Mouse (Mus musculus) C2C12 (cell line): ENCODE results near the gene 2200002J24Rik. TPM values are rescaled to one million over a fixed set of nuclear protein-coding genes. Genes with fewer than 3 reads are reported as not detected.

Source experiments
- H3K27me3 ChIP-seq: one replicate; pipeline ENCODE4 v1.6.1; 2011; ENCODE audit not compliant: control insufficient read depth, insufficient read depth, insufficient read length
- H3K36me3 ChIP-seq: one replicate; pipeline ENCODE4 v1.6.1; 2011; ENCODE audit not compliant: control insufficient read depth, insufficient read depth
- H3K4me3 ChIP-seq: one replicate; pipeline ENCODE4 v1.5.1; 2011; ENCODE audit warnings: mild to moderate bottlenecking, control low read depth; ENCODE audit not compliant: poor library complexity, insufficient read depth, severe bottlenecking
- H3K79me2 ChIP-seq: one replicate; pipeline ENCODE4 v1.6.1; 2011; ENCODE audit not compliant: control insufficient read depth, insufficient read depth
- H3K79me3 ChIP-seq: one replicate; pipeline ENCODE4 v1.6.1; 2011; ENCODE audit warnings: low read depth, control low read depth
- H3ac ChIP-seq: one replicate; pipeline ENCODE3; 2011; ENCODE audit warnings: low read depth; ENCODE audit not compliant: control insufficient read depth, insufficient read length
- CEBPB ChIP-seq: IDR thresholded peaks from one replicate; pipeline ENCODE4 v1.6.1; 2011; ENCODE audit warnings: low read depth, mild to moderate bottlenecking, control low read depth, moderate library complexity
- CTCF ChIP-seq: IDR thresholded peaks from one replicate; pipeline ENCODE4 v1.5.1; 2011; ENCODE audit not compliant: control insufficient read depth, insufficient read depth, insufficient read length
- FOSL1 ChIP-seq: IDR thresholded peaks from one replicate; pipeline ENCODE4 v1.8.0; 2011; ENCODE audit warnings: mild to moderate bottlenecking, low read length; ENCODE audit not compliant: poor library complexity, insufficient read depth, severe bottlenecking
- MAX ChIP-seq: IDR thresholded peaks from one replicate; pipeline ENCODE4 v1.6.1; 2011; ENCODE audit warnings: mild to moderate bottlenecking, control low read depth
- MYOD1 ChIP-seq: IDR thresholded peaks from one replicate; pipeline ENCODE4 v1.6.1; 2011; ENCODE audit warnings: low read depth; ENCODE audit not compliant: control insufficient read depth, insufficient read length
- MYOG ChIP-seq: IDR thresholded peaks from one replicate; pipeline ENCODE4 v1.6.1; 2011; ENCODE audit not compliant: control insufficient read depth, insufficient read length; ENCODE audit errors: extremely low read depth
- USF1 ChIP-seq: IDR thresholded peaks from one replicate; pipeline ENCODE4 v1.6.1; 2011; ENCODE audit warnings: low read depth, mild to moderate bottlenecking, control low read depth, moderate library complexity
- polyA plus RNA-seq: library from polyadenylated mRNA; unstranded; fragments of >200 nt; fragmentation: generic; extraction: Trizol; gene quantifications from one replicate; pipeline ENCODE4 v1.2.1, GENCODE M21; 2012; ENCODE audit warnings: missing spikeins

The 2200002J24Rik gene
- polyA plus RNA-seq, 1 experiment, result not detected

DNA sequence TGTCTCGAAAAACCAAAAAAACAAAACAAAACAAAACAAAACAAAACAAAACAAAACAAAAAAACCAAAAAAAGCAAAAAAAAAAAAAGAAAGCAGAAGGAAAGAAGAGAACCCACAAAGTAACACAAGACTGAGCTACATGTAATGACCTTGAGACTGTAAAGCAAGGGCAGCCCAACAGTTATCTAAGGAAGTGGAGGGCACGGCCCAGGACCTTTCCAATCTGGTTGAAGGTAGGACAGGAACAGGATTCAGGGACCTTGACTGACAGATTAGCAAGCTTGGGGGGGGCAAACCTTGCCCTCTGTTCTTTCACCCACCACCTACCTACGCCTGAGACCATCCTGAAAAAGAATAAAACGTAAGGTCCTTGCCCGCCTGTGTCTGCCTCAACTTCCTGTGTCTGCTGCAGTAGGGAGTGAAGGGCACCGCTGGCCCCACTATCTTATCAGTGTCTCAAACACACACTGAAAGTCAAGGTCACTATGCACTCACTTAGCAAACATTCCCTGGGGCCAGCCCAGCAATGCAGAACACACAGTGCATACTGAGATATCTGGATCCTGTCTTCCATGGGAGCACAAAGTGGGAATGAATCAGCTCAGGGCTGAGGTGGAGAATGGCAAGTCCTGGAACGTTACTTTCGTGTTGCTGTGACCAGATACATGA is 7.6 kb downstream of the 2200002J24Rik start:
- H3K79me3 ChIP-seq, result no peaks in the 10 kb centered on the region
- no peak for TF ChIP-seq FOSL1
- TF ChIP-seq USF1, result no peak
- no peak for TF ChIP-seq MYOG
- no peak for TF ChIP-seq MAX
- TF ChIP-seq MYOD1, result no peak
- no peak for TF ChIP-seq CEBPB
- no peak for TF ChIP-seq CTCF

DNA sequence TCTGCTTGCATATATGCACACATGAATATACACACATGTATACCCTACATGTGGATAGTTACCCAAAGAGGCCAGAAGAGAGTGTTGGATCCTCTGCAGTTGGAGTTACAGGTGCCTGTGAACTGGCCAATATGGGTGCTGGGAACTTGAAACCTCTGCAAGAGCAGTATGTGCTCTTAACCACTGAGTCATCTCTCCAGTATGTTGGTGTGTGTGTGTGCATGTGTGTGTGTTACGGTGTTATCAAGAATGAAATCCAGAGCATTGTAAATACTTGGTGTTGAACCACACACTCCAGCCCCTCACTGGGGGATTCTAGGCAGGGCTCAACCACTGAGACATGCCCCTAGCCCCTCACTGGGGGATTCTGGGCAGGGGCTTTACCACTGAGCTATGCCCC is 8.7 kb downstream of the 2200002J24Rik start:
- H3K79me3 ChIP-seq, result no peaks in the 10 kb centered on the region
- H3ac ChIP-seq, result no peak overlapping the region
- peaks cover 25% of the 10 kb centered on the region for H3K27me3 ChIP-seq
- TF ChIP-seq MAX (no peak), CTCF (no peak), FOSL1 (no peak), MYOG (no peak)
- H3K36me3 ChIP-seq, result no peaks in the 10 kb centered on the region
- no peaks in the 10 kb centered on the region for H3K79me2 ChIP-seq
- H3K4me3 ChIP-seq, result no peak overlapping the region

More for the DNA sequence above, 7.6 kb downstream of the 2200002J24Rik start:
- H3K4me3 ChIP-seq, result no peak overlapping the region
- H3K79me2 ChIP-seq, result no peaks in the 10 kb centered on the region
- H3K27me3 ChIP-seq, result peaks cover 21% of the 10 kb centered on the region
- no peak overlapping the region for H3ac ChIP-seq
- no peaks in the 10 kb centered on the region for H3K36me3 ChIP-seq

DNA sequence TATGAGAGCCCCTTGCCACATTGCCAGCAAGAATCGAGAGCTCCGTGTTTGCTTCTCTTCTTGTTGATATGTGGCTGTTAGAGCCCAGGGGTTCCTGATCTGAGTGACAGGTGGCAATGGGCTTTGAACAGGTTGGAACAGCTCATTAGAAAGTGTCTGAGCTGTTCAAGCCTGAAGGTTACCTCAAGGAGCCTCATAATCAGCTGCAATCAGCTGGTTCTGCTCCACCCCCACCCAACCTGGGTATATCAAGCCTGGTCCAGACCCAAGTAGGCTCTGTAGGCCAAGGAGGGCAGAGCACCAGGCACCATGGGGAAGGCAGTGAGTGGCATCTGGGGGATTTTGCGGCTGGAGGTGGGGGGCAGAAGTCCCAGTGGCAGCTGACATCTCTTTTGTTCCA is 13.2 kb downstream of the 2200002J24Rik start, which contains the start of gene Atp4a:
Gene Atp4a, plus strand, starts transcription at position 268 of the 400 bp plus-strand sequence.
- no peaks in the 10 kb centered on the region for H3K79me3 ChIP-seq
- no peaks in the 10 kb centered on the region for H3K79me2 ChIP-seq
- no peak within 1 kb of the TSS for H3K4me3 ChIP-seq
- H3ac ChIP-seq, result no peak within 1 kb of the TSS
- H3K36me3 ChIP-seq, result no peaks in the 10 kb centered on the region
- TF ChIP-seq MYOD1, result no peak
- no peak for TF ChIP-seq USF1
- no peak for TF ChIP-seq MYOG
- no peak for TF ChIP-seq MAX
- TF ChIP-seq CTCF, result no peak
- no peak for TF ChIP-seq CEBPB
- no peak for TF ChIP-seq FOSL1
- peaks cover 58% of the 10 kb centered on the region for H3K27me3 ChIP-seq

DNA sequence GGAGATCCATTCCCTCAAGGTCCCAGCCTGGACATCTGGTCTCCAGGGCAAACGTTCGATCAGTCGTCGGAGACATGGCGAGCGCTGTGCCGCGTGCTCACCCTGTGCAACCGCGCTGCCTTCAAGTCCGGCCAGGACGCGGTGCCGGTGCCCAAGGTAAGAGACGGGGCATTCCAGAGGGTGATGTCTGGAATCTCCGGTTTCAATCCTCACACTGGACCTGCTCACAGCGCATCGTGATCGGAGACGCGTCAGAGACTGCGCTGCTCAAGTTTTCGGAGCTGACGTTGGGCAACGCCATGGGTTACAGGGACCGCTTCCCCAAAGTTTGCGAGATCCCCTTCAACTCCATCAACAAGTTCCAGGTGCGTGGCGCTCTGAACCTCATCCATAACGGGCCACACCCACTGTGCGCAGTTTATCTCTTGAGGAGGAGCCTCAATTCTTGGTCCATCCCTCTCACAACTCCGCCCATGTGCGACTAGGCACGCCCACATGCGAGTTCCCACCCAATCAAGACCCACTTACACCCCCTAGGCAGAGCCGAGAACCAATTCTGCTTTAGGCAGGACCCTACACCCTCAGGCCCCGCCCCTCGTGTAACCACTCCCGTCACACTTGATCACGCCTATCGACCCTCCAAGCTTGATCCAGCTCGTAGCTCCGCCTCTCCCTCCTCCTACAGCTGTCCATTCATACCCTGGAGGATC is 18.4 kb downstream of the 2200002J24Rik start:
- H3K27me3 ChIP-seq, result peaks cover 72% of the 10 kb centered on the region
- H3K79me3 ChIP-seq, result no peaks in the 10 kb centered on the region
- no peaks in the 10 kb centered on the region for H3K36me3 ChIP-seq
- TF ChIP-seq CTCF (no peak), FOSL1 (no peak), CEBPB (no peak), USF1 (no peak), MYOD1 (no peak)
- no peak overlapping the region for H3ac ChIP-seq
- H3K4me3 ChIP-seq, result no peak overlapping the region
- H3K79me2 ChIP-seq, result no peaks in the 10 kb centered on the region

DNA sequence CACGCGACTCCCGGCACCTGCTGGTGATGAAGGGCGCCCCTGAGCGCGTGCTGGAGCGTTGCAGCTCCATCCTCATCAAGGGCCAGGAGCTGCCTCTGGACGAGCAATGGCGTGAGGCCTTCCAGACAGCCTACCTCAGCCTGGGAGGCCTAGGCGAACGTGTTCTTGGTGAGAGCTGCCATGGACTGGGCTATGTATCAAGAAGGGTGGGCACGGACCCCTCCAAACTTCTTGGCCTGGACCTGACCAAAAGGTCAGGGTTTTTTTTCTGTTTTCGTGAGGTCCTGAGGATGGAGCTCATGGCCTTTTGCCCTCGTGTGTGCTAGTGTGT is 19.0 kb downstream of the 2200002J24Rik start:
- Histone ChIP-seq H3K27me3 (peaks cover 76% of the 10 kb centered on the region), H3K79me2 (no peaks in the 10 kb centered on the region), H3K4me3 (no peak overlapping the region), H3K36me3 (no peaks in the 10 kb centered on the region), H3K79me3 (no peaks in the 10 kb centered on the region), H3ac (no peak overlapping the region)
- no peak for TF ChIP-seq MYOD1
- TF ChIP-seq CEBPB, result no peak

DNA sequence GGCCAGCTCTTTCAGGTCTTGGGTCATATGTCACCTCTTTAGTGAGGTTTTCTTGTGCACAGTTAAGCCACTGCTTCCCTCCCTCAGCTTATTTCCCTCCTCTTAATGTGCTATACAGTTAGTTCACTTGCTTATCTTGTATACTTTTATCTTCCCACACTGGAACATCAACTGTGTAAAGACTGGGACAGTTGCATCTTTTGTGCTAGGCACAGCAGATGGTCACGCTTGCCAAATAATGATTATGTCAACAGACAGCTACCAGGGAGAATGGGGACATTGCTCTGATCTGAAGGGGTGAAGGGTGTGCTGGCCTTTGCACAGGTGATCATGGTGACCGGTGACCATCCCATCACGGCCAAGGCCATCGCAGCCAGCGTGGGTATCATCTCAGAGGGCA is 20.9 kb downstream of the 2200002J24Rik start:
- no peak for TF ChIP-seq CTCF
- no peak for TF ChIP-seq USF1
- TF ChIP-seq FOSL1, result no peak
- TF ChIP-seq MYOD1, result no peak
- TF ChIP-seq MYOG, result no peak
- TF ChIP-seq CEBPB, result no peak
- TF ChIP-seq MAX, result no peak
- Histone ChIP-seq H3K79me2 (no peaks in the 10 kb centered on the region), H3K36me3 (no peaks in the 10 kb centered on the region), H3K4me3 (no peak overlapping the region), H3ac (no peak overlapping the region), H3K79me3 (no peaks in the 10 kb centered on the region), H3K27me3 (peaks cover 62% of the 10 kb centered on the region)
